Mouse (Mus musculus): Measurements from ENCODE around the gene Epha4. TPM values are rescaled to one million over a fixed set of nuclear protein-coding genes. Genes with fewer than 3 reads are reported as not detected.

Epha4 gene
- polyA plus RNA-seq, 1 experiment from 2014 or later: 93.3 TPM

DNA sequence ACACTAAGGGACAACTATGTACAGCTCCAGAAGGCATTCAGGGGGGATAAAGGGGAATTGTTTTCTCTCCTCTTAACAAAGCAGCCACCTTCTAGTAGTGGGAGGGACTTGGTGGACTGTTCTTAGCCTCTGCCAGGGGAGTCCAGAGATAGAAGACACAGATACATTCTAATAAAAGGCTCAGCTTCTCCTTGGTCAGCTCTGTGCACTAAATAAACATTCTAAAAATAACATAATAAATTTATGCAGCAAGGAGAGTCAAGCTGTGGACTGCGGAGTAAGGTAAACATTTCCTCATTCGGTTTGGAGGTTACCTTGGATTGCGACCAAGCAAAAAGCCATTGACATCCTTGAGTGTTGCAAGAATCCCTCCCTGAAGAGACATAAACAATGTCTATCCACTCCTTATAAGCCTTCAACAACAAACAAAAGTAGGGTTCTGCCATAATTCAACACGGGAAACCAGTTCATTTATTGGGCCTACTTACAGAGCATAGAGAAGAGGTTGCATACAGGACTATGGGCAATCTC, 196.2 kb downstream of the Epha4 start:
- Histone ChIP-seq H3K27ac (replicated peaks) (no peak overlapping the region), H3K4me2 (replicated peaks) (no peak overlapping the region), H3K36me3 (no peaks in the 10 kb centered on the region), H3K4me1 (no peaks in the 10 kb centered on the region), H3K4me3 (no peak overlapping the region), H3K27me3 (no peaks in the 10 kb centered on the region), H3K9ac (replicated peaks) (no peak overlapping the region), H3K9me3 (no peaks in the 10 kb centered on the region)
- ATAC-seq (replicated peaks): no peak
- 83% methylated on average over 4 of the region's 4 CpGs for WGBS

Small RNAs within 50 kb of the gene (microRNA-seq; reads per million reads assigned to microRNA genes)
- not detected for gene Mir6352

All from forebrain, embryonic 15.5 days (tissue).